Mouse (Mus musculus): ENCODE measurements at regions not wholly inside any gene's neighbourhood (a gene's known extent, or its start where the extent isn't known, plus 50 kb on each side); places are given as distances from the start of the nearest gene placed in this dataset.

DNA sequence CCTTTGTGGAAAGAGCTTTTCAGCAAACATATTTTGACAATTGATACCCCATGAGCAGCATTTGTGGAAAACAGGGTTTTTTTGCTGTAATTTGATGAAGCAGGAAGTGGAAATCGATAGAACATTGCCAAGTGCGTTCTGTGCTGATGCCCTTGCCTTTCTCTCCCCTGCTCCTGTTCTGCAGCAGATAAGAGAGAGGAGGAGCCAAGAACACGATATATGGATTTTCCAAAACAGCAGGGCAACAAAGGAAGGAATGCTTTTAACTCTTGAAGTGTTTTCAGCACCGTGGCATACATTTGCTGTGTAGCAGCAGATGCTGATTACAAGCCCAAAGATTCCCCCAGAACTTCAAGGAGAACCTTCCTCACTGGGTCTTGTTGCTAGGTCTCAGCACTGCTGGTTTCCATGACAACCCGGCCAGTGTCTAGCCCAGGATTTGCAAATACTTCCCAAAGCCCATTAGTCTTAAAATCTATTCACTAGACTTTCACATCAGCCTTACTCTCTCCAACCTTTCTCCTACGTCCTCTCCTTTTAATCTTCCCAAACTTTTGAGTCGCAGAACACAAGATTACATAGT lies 433.0 kb upstream of the Stxbp6 start:
- no peak for TF ChIP-seq POLR2A (IDR thresholded peaks at IDR 0.05; ENCODE audit: borderline replicate concordance, insufficient read depth, low read length)
- TF ChIP-seq CTCF (IDR thresholded peaks at IDR 0.05; ENCODE audit: borderline replicate concordance, insufficient read depth, low read depth, low read length) = no peak
